Mouse (Mus musculus) T-helper 2 cell (primary cell): ENCODE measurements around the gene Epb41.

ENCODE experiments used
- in situ Hi-C: fragments of 300-600 bp; cut with MboI, MseI; formaldehyde crosslinking; loops from one replicate; pipeline ENCODE4 v1.15.1; 2025; ENCODE audit warnings: high pct_unique_total_duplicates

The Epb41 gene

GRCm38 (mm10) chr4:132074933-132075769 lies at the start of gene Epb41:
Epb41 (minus strand) TSS chr4:132075321.
- in situ Hi-C loops: loop anchor here (5.0 kb wide), 1 partner anchor 98 kb away; no protein-coding TSS in a partner anchor

GRCm38 (mm10) chr4:132123166-132123565 lies 48.0 kb upstream of the Epb41 start:
- in situ Hi-C loops: loop anchor here (25.0 kb wide), 1 partner anchor 661 kb away; no protein-coding TSS in a partner anchor

- in situ Hi-C loops: loop anchor here (25.0 kb wide), 1 partner anchor 659 kb away; no protein-coding TSS in a partner anchor
These were observed 46.6 kb upstream of the Epb41 start for GRCm38 (mm10) chr4:132121674-132122073.

GRCm38 (mm10) chr4:132119566-132119965 lies 44.4 kb upstream of the Epb41 start:
- in situ Hi-C loops: loop anchor here (25.0 kb wide), 1 partner anchor 657 kb away; no protein-coding TSS in a partner anchor

- in situ Hi-C loops: loop anchor here (25.0 kb wide), 1 partner anchor 654 kb away; no protein-coding TSS in a partner anchor
These were observed 41.2 kb upstream of the Epb41 start for GRCm38 (mm10) chr4:132116315-132116714.

GRCm38 (mm10) chr4:132113411-132114095 lies 38.4 kb upstream of the Epb41 start:
- in situ Hi-C loops: loop anchor here (25.0 kb wide), 1 partner anchor 651 kb away; no protein-coding TSS in a partner anchor

GRCm38 (mm10) chr4:132111227-132111626 lies 36.1 kb upstream of the Epb41 start:
- in situ Hi-C loops: loop anchor here (25.0 kb wide), 1 partner anchor 649 kb away; no protein-coding TSS in a partner anchor

GRCm38 (mm10) chr4:132108221-132108620 lies 33.1 kb upstream of the Epb41 start:
- in situ Hi-C loops: loop anchor here (25.0 kb wide), 1 partner anchor 646 kb away; no protein-coding TSS in a partner anchor

- in situ Hi-C loops: loop anchor here (25.0 kb wide), 1 partner anchor 639 kb away; no protein-coding TSS in a partner anchor
These were observed 26.0 kb upstream of the Epb41 start for GRCm38 (mm10) chr4:132101152-132101551.

GRCm38 (mm10) chr4:132099548-132099947 lies 24.4 kb upstream of the Epb41 start:
- in situ Hi-C loops: no loop called here

GRCm38 (mm10) chr4:132095043-132095442 lies 19.9 kb upstream of the Epb41 start:
- in situ Hi-C loops: no loop called here

- in situ Hi-C loops: no loop called here
These were observed 18.8 kb upstream of the Epb41 start for GRCm38 (mm10) chr4:132093928-132094327.

- in situ Hi-C loops: no loop called here
These were observed 18.0 kb upstream of the Epb41 start for GRCm38 (mm10) chr4:132093136-132093535.

- in situ Hi-C loops: loop anchor here (5.0 kb wide), 1 partner anchor 83 kb away; no protein-coding TSS in a partner anchor
These were observed 13.8 kb upstream of the Epb41 start for GRCm38 (mm10) chr4:132088921-132089320.

- in situ Hi-C loops: loop anchor here (5.0 kb wide), 1 partner anchor 87 kb away; no protein-coding TSS in a partner anchor
These were observed 10.0 kb upstream of the Epb41 start for GRCm38 (mm10) chr4:132085114-132085513.

- in situ Hi-C loops: no loop called here
These were observed 5.4 kb upstream of the Epb41 start for GRCm38 (mm10) chr4:132080492-132080983.

GRCm38 (mm10) chr4:132079555-132080275 lies 4.6 kb upstream of the Epb41 start:
- in situ Hi-C loops: loop anchor here (5.0 kb wide), 1 partner anchor 102 kb away; no protein-coding TSS in a partner anchor

- in situ Hi-C loops: loop anchor here (5.0 kb wide), 1 partner anchor 101 kb away; no protein-coding TSS in a partner anchor
These were observed 3.2 kb upstream of the Epb41 start for GRCm38 (mm10) chr4:132078296-132078714.

- in situ Hi-C loops: loop anchor here (5.0 kb wide), 1 partner anchor 100 kb away; no protein-coding TSS in a partner anchor
These were observed 2.3 kb upstream of the Epb41 start for GRCm38 (mm10) chr4:132077445-132077844.
